Mouse (Mus musculus) forebrain, embryonic 16.5 days (tissue): Measurements from ENCODE around the gene Fbp2. TPM values are rescaled to one million over a fixed set of nuclear protein-coding genes. Genes with fewer than 3 reads are reported as not detected.

Experiments
- ATAC-seq: fragments of 200-750 bp; cut with Nextera tagmentation; 2 replicates; pipeline ENCODE4 v1.8.0; 2017; ENCODE audit warnings: mild to moderate bottlenecking, moderate library complexity
- H3K27ac ChIP-seq: fragments of 300-500 bp; sonication (generic); 2 replicates; pipeline ENCODE4 v1.5.1; 2014; ENCODE audit warnings: low read length, control low read depth
- H3K27me3 ChIP-seq: fragments of 300-500 bp; sonication (generic); replicated peaks from 2 replicates; pipeline ENCODE4 v1.6.1; 2014; ENCODE audit warnings: low read length; ENCODE audit not compliant: control insufficient read depth, insufficient read depth
- H3K36me3 ChIP-seq: fragments of 300-500 bp; sonication (generic); 2 replicates; pipeline ENCODE4 v1.6.1; 2014; ENCODE audit not compliant: control insufficient read depth, insufficient read depth
- H3K4me1 ChIP-seq: fragments of 300-500 bp; sonication (generic); replicated peaks from 2 replicates; pipeline ENCODE4 v1.6.1; 2014; ENCODE audit warnings: low read length; ENCODE audit not compliant: control insufficient read depth, insufficient read depth
- H3K4me2 ChIP-seq: fragments of 300-500 bp; sonication (generic); 2 replicates; pipeline ENCODE4 v1.6.1; 2014; ENCODE audit warnings: mild to moderate bottlenecking, low read length, control low read depth
- H3K4me3 ChIP-seq: fragments of 300-500 bp; sonication (generic); replicated peaks from 2 replicates; pipeline ENCODE4 v1.5.1; 2014; ENCODE audit warnings: mild to moderate bottlenecking, low read length, control low read depth
- H3K9ac ChIP-seq: fragments of 300-500 bp; sonication (generic); replicated peaks from 2 replicates; pipeline ENCODE4 v1.6.1; 2014; ENCODE audit warnings: low read depth, low read length, control low read depth
- H3K9me3 ChIP-seq: fragments of 300-500 bp; sonication (generic); 2 replicates; pipeline ENCODE4 v1.6.1; 2016; ENCODE audit warnings: low read length; ENCODE audit not compliant: control insufficient read depth
- WGBS: fragments of 180-500 bp; shearing (Covaris S2); extraction: QIAGEN DNeasy Blood & Tissue Kit; methylation state at CpG from one replicate; pipeline ENCODE4 v1.1.7; 2014; 5-methylcytosine and 5-hydroxymethylcytosine counted together
- polyA plus RNA-seq: library from polyadenylated mRNA; unstranded; fragments of >200 nt; fragmentation: Nextera tagmentation; extraction: Ambion mirVana; gene quantifications from 2 replicates; pipeline ENCODE4 v1.2.1, GENCODE M21; 2015

The Fbp2 gene
- 0.36 and 0.41 TPM in 2 replicates for polyA plus RNA-seq

DNA sequence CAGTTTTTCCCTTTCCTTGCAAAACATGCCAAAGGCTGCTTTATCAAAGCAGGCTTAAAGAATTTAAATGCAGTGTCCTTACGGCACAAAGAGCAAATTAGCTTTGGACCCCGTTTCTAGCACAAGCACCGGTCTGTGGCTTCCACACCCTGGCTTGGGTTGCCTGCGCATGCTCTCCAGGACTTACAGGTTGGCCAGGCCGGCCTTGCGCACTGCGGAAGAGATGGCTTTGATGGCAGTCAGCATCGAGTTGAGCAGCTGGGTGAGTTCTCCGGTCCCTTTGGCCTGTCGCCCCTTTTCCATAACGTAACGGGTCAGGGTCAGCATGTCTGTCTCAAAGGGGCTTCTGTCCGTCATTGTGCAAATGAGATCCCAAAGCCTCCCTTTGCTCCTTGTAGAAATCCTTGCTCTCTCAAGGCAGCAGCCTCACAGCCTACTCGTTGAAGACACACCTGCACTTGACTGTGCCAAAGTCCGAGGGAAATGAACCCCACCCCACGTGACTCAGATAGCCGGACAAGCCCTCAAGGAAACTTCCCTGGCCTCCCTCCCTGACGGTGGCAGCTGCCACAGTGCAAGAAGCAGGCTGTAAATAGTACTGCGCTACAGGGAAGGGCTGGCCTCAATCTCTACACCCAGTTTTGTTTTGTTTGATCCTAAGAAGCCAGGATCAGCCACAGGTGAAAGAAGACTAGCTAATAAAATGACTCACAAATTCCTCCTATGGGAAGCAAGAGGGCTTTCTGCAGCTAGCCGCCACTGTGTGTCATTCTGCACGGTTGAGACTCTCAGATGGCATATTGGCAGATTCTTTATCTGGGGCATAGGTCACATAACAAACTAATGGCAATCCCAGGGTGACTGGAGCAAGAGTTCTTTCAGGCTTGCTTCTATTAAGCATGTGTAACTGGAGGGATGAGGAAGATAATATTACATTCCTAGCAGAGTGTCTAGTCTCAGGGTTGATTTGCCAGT is at the start of gene Fbp2:
Gene Fbp2, minus strand, starts transcription at position 482 of the 975 bp plus-strand sequence.
- Histone ChIP-seq H3K9ac (no peak within 1 kb of the TSS), H3K4me1 (peaks cover 8% of the 10 kb centered on the region; the same call in 1 of the 2 replicates), H3K4me2 (no peak within 1 kb of the TSS), H3K27ac (no peak within 1 kb of the TSS), H3K36me3 (no peaks in the 10 kb centered on the region), H3K4me3 (no peak within 1 kb of the TSS), H3K27me3 (no peaks in the 10 kb centered on the region), H3K9me3 (no peaks in the 10 kb centered on the region)
- ATAC-seq = no peak
- 77% methylated on average over 21 of the region's 21 CpGs for WGBS

DNA sequence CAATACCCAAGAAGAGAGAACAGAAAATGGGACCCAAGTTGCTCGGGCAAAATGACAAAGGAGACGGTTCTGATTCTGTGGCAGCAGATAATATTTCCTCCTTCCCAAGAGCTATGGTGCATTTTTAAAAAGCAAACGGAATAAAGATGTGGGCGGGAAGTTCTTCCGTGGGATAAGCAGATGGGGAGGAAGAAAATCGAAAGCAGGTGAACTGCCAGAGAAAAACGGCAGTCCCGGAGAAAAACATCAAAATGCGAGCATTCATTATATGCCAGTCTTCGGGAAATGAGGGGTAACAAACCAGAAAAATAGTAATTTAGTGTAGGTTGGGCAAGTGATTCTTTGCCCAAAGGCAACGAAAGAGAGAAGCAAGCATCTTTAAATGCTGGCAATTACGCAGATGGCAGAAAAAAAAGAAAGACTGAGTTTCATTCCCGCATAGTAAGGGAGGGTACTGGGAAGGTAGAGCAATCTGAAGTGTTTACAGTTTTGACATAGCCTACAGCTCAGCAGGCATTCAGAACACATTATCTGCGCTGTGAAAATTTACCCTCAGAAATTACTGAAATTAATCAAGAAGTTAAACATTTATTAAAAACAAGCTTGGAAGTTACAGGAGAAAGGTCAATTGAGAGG is 49.4 kb upstream of the Fbp2 start:
- peaks cover 5% of the 10 kb centered on the region; the same call in 1 of the 2 replicates for H3K4me1 ChIP-seq
- H3K36me3 ChIP-seq = no peaks in the 10 kb centered on the region
- H3K27ac ChIP-seq = no peak overlapping the region
- H3K4me3 ChIP-seq = no peak overlapping the region; the same call in 1 of the 2 replicates
- WGBS = 64% methylated on average over 14 of the region's 14 CpGs
- no peaks in the 10 kb centered on the region for H3K27me3 ChIP-seq
- ATAC-seq = no peak
- no peak overlapping the region for H3K9ac ChIP-seq
- H3K4me2 ChIP-seq = peak overlapping the region; percentile 3; the same call in 1 of the 2 replicates
- no peaks in the 10 kb centered on the region for H3K9me3 ChIP-seq

DNA sequence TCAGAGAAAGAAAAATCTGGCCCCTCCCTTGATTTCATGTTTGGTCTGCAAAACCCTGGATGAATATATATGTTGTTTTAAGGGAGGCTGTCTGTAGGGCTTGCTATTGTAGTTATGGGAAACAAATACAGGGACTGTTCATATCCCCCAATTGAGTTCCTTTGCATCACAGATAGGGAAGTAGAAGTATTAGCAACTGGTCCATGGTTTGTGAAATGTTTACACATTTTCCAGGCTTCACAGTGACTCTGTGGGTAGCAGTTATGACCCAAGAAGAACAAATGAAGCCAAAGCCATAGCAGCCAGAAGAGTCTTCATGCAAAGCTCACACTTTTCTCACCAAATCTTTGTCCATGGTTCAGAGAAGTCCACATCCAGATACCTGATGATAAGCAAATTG is 42.9 kb upstream of the Fbp2 start:
- no peaks in the 10 kb centered on the region for H3K27me3 ChIP-seq
- no peak overlapping the region for H3K4me3 ChIP-seq
- ATAC-seq = no peak

DNA sequence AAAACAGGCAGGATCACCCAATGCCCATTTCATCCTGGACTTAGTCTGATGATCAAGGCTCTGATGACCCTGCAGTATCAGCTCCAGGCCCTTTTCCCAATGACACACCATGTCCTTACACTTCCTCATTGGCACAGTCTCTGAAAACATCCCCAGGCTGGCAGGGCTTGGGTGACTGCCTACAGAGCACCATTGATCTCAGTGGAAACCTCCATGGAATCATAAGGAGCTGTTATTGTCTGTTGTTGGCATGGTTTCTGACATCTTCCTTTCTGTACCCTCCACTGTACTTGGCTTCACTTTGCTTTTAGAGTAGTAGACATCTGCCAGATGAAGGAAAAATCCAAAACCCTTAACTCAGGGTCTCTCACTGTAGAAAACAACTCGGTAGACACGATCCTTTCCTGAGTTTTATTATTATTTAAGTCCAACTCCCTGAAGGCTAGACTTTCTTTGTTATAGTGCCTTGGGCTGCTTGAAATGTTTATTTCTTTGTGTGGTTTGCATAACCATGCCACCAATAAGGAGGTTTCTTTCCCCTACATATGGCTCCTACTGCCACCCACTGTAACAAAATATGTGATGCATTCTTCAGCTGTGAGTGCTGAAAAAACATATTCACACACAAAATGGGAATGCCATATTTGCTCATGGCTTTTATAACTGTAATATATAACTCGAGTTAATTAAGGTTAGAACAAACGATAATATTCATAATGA is 39.9 kb upstream of the Fbp2 start:
- Histone ChIP-seq H3K27me3 (no peaks in the 10 kb centered on the region), H3K27ac (no peak overlapping the region), H3K4me1 (no peaks in the 10 kb centered on the region), H3K4me2 (no peak overlapping the region), H3K36me3 (no peaks in the 10 kb centered on the region), H3K4me3 (no peak overlapping the region), H3K9ac (no peak overlapping the region), H3K9me3 (no peaks in the 10 kb centered on the region)
- ATAC-seq = peak; percentile 57; the same call in 1 of the 2 replicates
- 86% methylated on average over 4 of the region's 4 CpGs for WGBS

More for the DNA sequence above, 42.9 kb upstream of the Fbp2 start:
- no peak overlapping the region for H3K4me2 ChIP-seq
- no peaks in the 10 kb centered on the region for H3K36me3 ChIP-seq
- no peaks in the 10 kb centered on the region for H3K9me3 ChIP-seq
- H3K4me1 ChIP-seq = no peaks in the 10 kb centered on the region
- H3K9ac ChIP-seq = no peak overlapping the region
- no peak overlapping the region for H3K27ac ChIP-seq

DNA sequence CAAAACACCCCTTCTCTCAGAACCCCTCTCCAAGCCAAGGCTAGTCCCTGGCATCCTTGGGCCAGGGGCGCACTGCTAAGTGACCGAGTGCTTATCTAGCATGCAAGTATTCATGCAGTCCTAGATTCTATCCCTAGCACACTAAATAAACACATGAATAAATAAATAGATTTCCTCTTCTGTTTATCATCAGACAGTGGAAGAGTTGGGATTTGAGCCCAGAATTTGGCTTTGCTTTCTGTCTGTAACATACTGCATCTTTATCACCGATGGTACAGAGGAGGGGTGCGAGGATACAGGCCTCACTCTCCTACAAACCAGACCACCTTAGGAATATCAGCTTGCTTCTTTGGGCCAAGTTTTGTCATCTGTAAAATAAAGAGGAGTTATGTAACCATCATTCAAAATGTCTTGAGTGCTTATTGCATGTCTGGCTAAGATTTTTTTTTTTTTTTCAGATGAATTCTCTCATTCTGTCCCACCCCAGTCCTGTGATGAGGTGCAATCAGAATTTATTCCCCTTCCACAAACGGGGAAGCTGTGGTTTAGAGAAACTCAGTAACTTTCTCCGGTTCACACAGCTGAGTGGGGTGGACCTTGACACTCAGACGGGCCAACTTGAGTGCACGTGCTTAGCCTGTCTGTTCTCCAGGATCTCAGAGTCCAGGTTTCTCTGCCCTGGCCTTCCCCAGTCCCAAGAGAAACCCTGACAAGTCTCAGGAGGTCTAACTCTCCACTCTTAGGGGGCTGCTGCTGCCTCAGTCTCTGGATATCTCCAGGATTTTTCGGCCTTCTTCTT is 35.0 kb upstream of the Fbp2 start:
- Histone ChIP-seq H3K36me3 (no peaks in the 10 kb centered on the region), H3K4me3 (no peak overlapping the region), H3K27me3 (peaks cover 2% of the 10 kb centered on the region; the same call in 1 of the 2 replicates), H3K27ac (no peak overlapping the region), H3K9me3 (no peaks in the 10 kb centered on the region), H3K4me1 (no peaks in the 10 kb centered on the region), H3K9ac (no peak overlapping the region), H3K4me2 (no peak overlapping the region)
- WGBS = 81% methylated on average over 9 of the region's 9 CpGs
- ATAC-seq = no peak

DNA sequence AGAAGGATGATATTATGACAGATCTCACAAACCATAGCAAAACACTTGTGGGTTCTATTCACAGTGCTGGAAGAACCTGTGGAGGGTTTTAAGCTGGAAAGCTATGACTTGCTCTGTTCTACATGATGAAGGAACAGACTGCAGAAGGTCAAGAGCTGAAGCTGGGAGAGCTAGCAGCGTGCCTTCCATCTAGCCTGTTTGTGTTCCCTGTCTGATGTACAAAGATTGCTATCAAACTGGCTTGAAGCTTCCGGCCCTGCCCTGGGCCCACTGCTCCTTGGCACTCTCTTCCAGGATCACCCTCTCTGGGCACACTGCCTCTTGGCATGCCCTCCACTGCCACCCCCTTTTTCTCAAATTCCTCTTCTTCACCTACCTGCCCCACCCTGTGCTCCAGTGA is 31.1 kb upstream of the Fbp2 start:
- no peak overlapping the region for H3K4me2 ChIP-seq

DNA sequence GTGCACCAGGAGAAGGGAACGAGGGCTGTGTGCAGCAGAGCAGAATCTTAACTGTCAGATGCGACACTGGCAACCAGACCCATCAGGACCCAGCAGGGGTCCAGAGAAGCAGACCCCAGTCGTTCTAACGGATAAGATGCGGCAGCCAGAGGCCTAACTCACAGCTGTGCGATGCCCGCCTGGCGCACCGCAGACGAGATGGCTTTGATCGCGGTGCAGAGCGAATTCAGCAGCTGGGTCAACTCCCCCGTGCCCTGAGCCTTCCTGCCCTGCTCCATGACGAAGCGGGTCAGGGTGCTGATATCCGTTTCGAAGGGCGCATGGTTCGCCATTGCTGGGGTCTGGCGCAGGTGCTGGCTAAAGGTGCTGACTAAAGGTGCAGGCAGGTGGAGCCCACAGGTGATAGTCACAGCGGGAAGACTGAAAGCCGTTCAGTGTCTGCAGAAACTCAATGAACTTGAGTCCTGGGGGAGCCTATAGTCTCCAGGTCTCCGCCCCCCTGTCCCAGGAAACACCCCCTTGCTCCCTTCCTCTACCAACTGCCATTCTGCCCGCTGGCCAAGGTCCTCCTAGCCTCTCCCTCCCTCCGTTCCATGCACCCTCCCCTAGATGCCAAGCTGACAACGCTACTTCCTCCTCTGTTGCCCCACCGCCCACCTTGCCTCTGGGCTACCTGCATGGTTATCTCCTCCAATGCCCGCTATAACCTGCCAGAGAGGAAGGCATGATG is 29.7 kb upstream of the Fbp2 start, which contains the start of gene Fbp1:
Gene Fbp1, minus strand, starts transcription at position 571 of the 730 bp plus-strand sequence.
- no peaks in the 10 kb centered on the region for H3K9me3 ChIP-seq
- 0 out of 2 replicates have a peak within 1 kb of the TSS, but pooled peaks have one; percentile 29 for H3K9ac ChIP-seq
- H3K4me2 ChIP-seq = peak within 1 kb of the TSS; percentile 37
- H3K36me3 ChIP-seq = no peaks in the 10 kb centered on the region
- no peak within 1 kb of the TSS for H3K27ac ChIP-seq
- 0 out of 2 replicates have a peak, but pooled peaks cover 4% of the 10 kb centered on the region for H3K4me1 ChIP-seq
- H3K4me3 ChIP-seq = peak within 1 kb of the TSS; percentile 21; the same call in 1 of the 2 replicates
- H3K27me3 ChIP-seq = peaks cover 16% of the 10 kb centered on the region
- ATAC-seq = no peak
- WGBS = 3% methylated on average over 29 of the region's 29 CpGs

More for the DNA sequence above, 31.1 kb upstream of the Fbp2 start:
- H3K4me1 ChIP-seq = 0 out of 2 replicates have a peak, but pooled peaks cover 4% of the 10 kb centered on the region
- no peaks in the 10 kb centered on the region for H3K9me3 ChIP-seq
- H3K9ac ChIP-seq = no peak overlapping the region
- ATAC-seq = no peak
- H3K36me3 ChIP-seq = no peaks in the 10 kb centered on the region
- WGBS = 78% methylated on average over 2 of the region's 2 CpGs
- H3K27ac ChIP-seq = no peak overlapping the region
- no peak overlapping the region for H3K4me3 ChIP-seq
- H3K27me3 ChIP-seq = peaks cover 16% of the 10 kb centered on the region

DNA sequence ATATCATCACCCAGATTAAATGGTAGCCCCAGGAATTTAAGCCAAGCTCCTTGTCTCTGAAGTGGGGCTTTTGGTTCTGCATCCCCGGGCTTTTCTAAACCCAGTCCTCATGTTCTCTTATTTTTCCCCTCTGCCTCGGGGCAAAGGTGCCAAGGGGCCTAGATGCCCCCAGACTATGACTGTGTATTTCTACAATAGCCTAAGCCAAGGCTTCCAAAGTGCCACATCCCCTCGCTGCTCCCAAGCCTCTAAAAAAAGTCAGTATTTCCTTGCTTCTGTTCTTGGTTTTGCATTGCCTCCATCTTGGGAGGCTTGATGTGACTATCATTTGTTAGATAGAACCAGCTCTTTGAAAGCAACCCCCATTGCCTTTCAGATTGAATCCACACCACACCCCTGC is 26.3 kb upstream of the Fbp2 start:
- no peak overlapping the region for H3K27ac ChIP-seq
- WGBS = 80% methylated on average over 3 of the region's 3 CpGs
- H3K4me1 ChIP-seq = 0 out of 2 replicates have a peak, but pooled peaks cover 4% of the 10 kb centered on the region
- peaks cover 16% of the 10 kb centered on the region for H3K27me3 ChIP-seq
- no peak overlapping the region for H3K9ac ChIP-seq
- no peaks in the 10 kb centered on the region for H3K36me3 ChIP-seq
- no peak for ATAC-seq
- no peak overlapping the region for H3K4me2 ChIP-seq
- no peak overlapping the region for H3K4me3 ChIP-seq
- no peaks in the 10 kb centered on the region for H3K9me3 ChIP-seq
